Mouse (Mus musculus): ENCODE measurements around the gene Adamtsl1.

DNA sequence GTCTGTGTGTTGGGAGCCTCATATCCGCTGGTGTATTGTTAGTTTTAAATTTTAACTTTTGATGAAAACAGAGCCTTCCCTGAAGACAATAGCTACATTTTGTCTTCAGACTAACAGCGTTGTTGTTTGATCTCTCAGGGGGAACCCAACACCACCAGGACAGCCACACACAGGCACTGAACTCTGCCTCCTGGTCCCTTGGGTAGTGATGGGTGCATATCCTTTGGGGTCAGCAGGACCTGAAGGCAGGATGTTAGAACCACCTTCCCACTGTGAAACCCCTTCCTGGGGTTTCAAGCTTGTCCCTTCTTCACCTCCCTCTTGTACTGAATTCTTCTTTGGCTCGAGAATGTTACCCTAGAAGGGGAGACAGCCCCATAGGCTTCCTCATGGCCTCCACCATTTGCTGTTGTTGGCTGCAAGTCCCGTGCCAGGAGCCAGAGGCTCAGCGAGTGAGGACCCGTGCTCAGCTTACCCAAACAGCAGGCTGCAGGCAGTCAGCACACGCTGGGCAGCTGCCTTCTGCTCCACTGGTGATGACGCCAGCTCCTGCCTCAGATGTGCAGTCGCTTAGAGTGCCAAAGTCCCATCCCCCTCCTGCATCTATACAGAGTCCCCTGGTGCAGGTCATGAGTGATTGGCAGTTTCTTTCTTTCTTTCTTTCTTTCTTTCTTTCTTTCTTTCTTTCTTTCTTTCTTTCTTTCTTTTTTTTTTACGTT is 506.6 kb downstream of the Adamtsl1 start:
- TF ChIP-seq POLR2A (IDR thresholded peaks at IDR 0.05; ENCODE audit: low read depth, low read length), result no peak
- TF ChIP-seq CTCF (IDR thresholded peaks at IDR 0.05; ENCODE audit: extremely low read depth, insufficient read depth, insufficient read length, insufficient replicate concordance), result no peak

Measured in spleen, adult 2 months (tissue).